Mouse (Mus musculus) hindbrain, embryonic 15.5 days (tissue): Measurements from ENCODE around the gene Cracr2b. TPM values are rescaled to one million over a fixed set of nuclear protein-coding genes. Genes with fewer than 3 reads are reported as not detected.
A peak's percentile ranks its signal among the peaks of the same experiment; 100 is the strongest.

Experiments used
- ATAC-seq: fragments of 200-750 bp; cut with Nextera tagmentation; 2 replicates; pipeline ENCODE4 v1.8.0; 2017; ENCODE audit warnings: low read depth, moderate number of reproducible peaks, moderate TSS enrichment; ENCODE audit not compliant: low FRiP score
- H3K27ac ChIP-seq: fragments of 300-500 bp; sonication (generic); replicated peaks from 2 replicates; pipeline ENCODE4 v1.5.1; 2015; ENCODE audit warnings: mild to moderate bottlenecking, inconsistent platforms
- H3K27me3 ChIP-seq: fragments of 300-500 bp; sonication (generic); 2 replicates; pipeline ENCODE4 v1.6.1; 2015; ENCODE audit warnings: control low read depth, inconsistent platforms
- H3K36me3 ChIP-seq: fragments of 300-500 bp; sonication (generic); 2 replicates; pipeline ENCODE4 v1.6.1; 2015; ENCODE audit warnings: control low read depth, inconsistent platforms
- H3K4me1 ChIP-seq: fragments of 300-500 bp; sonication (generic); replicated peaks from 2 replicates; pipeline ENCODE4 v1.6.1; 2015; ENCODE audit warnings: control low read depth, inconsistent platforms
- H3K4me2 ChIP-seq: fragments of 300-500 bp; sonication (generic); 2 replicates; pipeline ENCODE4 v1.6.1; 2015; ENCODE audit warnings: moderate library complexity, mild to moderate bottlenecking, inconsistent platforms
- H3K4me3 ChIP-seq: fragments of 300-500 bp; sonication (generic); 2 replicates; pipeline ENCODE4 v1.5.1; 2015; ENCODE audit warnings: mild to moderate bottlenecking, inconsistent platforms
- H3K9ac ChIP-seq: fragments of 300-500 bp; sonication (generic); 2 replicates; pipeline ENCODE4 v1.6.1; 2015; ENCODE audit warnings: inconsistent platforms
- H3K9me3 ChIP-seq: fragments of 300-500 bp; sonication (generic); 2 replicates; pipeline ENCODE4 v1.6.1; 2016; ENCODE audit warnings: control low read depth, inconsistent platforms
- WGBS: fragments of 180-500 bp; shearing (Covaris S2); methylation state at CpG from one replicate; pipeline ENCODE4 v1.1.7; 2015; 5-methylcytosine and 5-hydroxymethylcytosine counted together
- polyA plus RNA-seq: library from polyadenylated mRNA; unstranded; fragments of >200 nt; fragmentation: Nextera tagmentation; extraction: Ambion mirVana; gene quantifications from 2 replicates; pipeline ENCODE4 v1.2.1, GENCODE M21; 2015

Cracr2b gene
- polyA plus RNA-seq, 1 experiment from 2014 or later: 9.5 TPM

DNA sequence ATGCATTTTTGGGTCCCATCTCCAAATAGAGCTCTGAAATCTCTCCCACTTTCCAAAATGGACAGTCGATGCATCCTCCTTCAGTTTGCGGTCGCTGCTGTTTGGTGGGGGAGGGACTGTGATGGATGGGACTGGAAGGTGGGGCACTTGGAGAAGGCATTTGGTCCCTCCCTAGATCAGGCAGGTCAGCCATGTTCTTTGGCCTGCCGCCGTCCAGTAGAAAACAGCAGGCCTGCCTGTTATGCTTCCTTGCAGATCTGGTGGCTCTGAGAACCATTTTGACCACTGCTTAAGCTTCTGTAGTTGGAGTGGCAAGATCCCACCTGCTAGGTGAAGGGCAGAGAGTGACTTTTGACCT lies 7.2 kb downstream of the Cracr2b start:
- Histone ChIP-seq H3K4me1 (peaks cover 47% of the 10 kb centered on the region), H3K9me3 (no peaks in the 10 kb centered on the region), H3K36me3 (peaks cover 17% of the 10 kb centered on the region), H3K27ac (peak overlapping the region; percentile 85), H3K4me2 (peak overlapping the region; percentile 58), H3K4me3 (peak overlapping the region; percentile 66), H3K9ac (peak overlapping the region; percentile 73), H3K27me3 (peaks cover 36% of the 10 kb centered on the region)
- ATAC-seq: peak; percentile 16; the same call in 1 of the 2 replicates
- 18% methylated on average over 5 of the region's 5 CpGs for WGBS

DNA sequence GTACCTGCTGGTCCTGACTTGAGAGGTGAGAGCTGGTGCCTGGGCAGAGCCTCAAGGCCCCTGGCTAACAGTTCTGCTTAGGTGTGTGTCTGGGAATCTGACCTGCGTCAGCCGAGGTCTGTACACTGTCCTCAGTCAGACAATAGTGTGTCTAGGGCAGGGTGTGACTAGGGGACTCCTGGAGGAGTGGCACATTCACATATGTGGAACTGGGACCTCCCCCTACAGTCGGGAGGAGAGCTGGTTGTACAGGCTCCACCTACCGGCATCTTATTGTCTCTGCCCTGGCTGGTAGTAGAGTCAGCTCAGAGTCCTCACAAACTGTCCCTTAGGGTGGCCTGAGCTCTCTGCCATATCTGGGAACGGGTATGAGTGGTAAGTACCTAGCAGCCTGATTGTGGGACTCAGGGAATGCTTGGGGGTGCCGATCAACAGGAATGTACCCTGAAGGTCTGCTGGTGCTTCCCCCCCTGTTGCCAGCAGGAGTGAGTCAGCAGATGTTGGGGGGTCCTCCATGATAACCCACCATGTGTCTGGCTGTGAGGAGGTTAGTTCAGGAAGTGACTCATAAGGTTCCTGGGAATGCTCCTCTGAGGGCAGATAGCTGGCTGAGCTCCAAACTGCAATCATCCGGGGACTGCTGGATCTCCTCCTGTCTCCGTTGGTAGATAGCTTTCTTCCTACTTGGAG lies 7.8 kb downstream of the Cracr2b start:
- Histone ChIP-seq H3K27me3 (peaks cover 30% of the 10 kb centered on the region), H3K4me1 (peaks cover 52% of the 10 kb centered on the region), H3K4me3 (peak overlapping the region; percentile 66), H3K27ac (peak overlapping the region; percentile 85), H3K4me2 (peak overlapping the region; percentile 58), H3K36me3 (peaks cover 17% of the 10 kb centered on the region), H3K9ac (peak overlapping the region; percentile 73), H3K9me3 (no peaks in the 10 kb centered on the region)
- 10% methylated on average over 8 of the region's 8 CpGs for WGBS
- peak; percentile 79 for ATAC-seq

DNA sequence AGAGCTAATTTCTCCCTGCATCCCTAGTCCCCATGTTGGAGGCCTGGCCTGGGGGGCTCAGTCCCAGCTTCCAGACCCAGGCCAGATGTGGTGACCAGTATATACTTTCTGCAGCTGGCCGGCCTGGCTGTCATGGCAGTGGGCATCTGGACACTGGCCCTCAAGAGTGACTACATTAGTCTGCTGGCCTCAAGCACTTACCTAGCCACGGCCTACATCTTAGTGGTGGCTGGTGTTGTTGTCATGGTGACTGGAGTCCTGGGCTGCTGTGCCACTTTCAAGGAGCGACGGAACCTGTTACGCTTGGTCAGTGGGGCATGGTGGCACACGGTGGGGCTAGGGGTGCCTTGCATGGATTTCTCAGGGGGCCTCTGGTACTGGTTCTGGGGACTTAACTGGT lies 8.5 kb downstream of the Cracr2b start:
- Histone ChIP-seq H3K27ac (peak overlapping the region; percentile 85), H3K4me1 (peaks cover 59% of the 10 kb centered on the region), H3K36me3 (peaks cover 17% of the 10 kb centered on the region), H3K9ac (peak overlapping the region; percentile 73), H3K9me3 (no peaks in the 10 kb centered on the region), H3K4me2 (peak overlapping the region; percentile 58), H3K27me3 (peaks cover 24% of the 10 kb centered on the region), H3K4me3 (peak overlapping the region; percentile 66)
- no peak for ATAC-seq
- 72% methylated on average over 6 of the region's 6 CpGs for WGBS

DNA sequence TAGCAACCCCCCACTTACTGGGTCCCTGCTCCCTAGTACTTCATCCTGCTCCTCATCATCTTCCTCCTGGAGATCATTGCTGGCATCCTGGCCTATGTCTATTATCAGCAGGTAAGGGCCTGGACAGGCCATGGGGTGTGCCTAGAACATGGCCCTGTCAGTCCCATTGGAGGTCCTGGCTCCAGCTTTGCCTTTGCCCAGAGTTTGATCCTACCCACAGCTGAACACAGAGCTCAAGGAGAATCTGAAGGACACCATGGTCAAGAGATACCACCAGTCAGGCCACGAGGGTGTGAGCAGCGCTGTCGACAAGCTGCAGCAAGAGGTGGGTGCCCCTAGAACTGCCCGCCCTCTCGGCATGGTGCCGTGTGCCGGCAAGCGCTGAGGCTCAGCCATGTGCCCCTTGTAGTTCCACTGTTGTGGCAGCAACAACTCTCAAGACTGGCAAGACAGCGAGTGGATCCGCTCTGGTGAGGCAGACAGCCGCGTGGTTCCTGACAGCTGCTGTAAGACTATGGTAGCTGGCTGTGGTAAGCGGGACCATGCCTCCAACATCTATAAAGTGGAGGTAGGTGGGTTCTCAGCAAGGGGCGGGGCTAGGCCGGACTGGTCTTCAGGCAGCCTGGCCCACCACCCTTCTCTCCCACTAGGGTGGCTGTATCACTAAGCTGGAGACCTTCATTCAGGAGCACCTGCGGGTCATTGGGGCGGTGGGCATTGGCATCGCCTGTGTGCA lies 9.2 kb downstream of the Cracr2b start:
- H3K4me1 ChIP-seq: peaks cover 55% of the 10 kb centered on the region
- no peaks in the 10 kb centered on the region for H3K9me3 ChIP-seq
- H3K27ac ChIP-seq: 0 out of 2 replicates have a peak overlapping the region, but pooled peaks have one; percentile 85
- H3K4me3 ChIP-seq: no peak overlapping the region
- peaks cover 17% of the 10 kb centered on the region for H3K36me3 ChIP-seq
- 88% methylated on average over 18 of the region's 18 CpGs for WGBS
- H3K27me3 ChIP-seq: peaks cover 16% of the 10 kb centered on the region
- no peak for ATAC-seq
- peak overlapping the region; percentile 73; the same call in 1 of the 2 replicates for H3K9ac ChIP-seq
- peak overlapping the region; percentile 58 for H3K4me2 ChIP-seq

DNA sequence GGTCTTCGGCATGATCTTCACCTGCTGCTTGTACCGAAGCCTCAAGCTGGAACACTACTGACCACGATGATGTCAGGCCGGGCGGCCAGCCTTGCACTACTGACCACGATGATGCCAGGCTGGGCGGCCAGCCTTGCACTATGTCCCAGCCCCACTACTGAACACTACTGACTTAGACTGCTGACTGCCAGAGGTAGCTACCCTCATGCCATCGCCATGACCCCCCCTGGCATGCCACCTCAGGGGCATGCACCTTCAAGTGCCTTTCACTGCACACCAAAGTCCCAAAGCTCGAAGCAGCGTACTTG lies 9.7 kb downstream of the Cracr2b start:
- ATAC-seq: no peak
- WGBS: 96% methylated on average over 10 of the region's 10 CpGs
- Histone ChIP-seq H3K4me2 (no peak overlapping the region), H3K4me3 (no peak overlapping the region), H3K9me3 (no peaks in the 10 kb centered on the region), H3K27ac (no peak overlapping the region), H3K4me1 (peaks cover 57% of the 10 kb centered on the region), H3K36me3 (peaks cover 17% of the 10 kb centered on the region), H3K27me3 (peaks cover 11% of the 10 kb centered on the region), H3K9ac (no peak overlapping the region)

DNA sequence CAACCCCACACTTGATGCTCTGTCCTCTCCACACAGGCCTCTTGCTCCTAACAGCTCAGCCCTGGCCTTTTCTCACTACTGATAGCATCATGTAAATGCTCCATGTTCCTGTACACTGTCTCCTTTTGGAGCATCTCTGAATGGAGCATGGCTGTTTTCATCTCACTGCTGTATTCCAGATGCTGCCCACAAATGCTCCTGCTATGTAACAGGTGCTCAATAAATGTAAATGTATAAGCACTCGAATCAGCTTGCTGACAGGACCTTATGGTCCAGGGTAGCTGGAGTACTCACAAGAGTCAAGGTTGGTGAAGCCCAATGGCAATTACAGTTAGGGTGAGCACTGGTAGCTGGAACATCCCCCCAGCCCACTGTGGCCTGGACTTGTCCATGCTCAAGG lies 10.3 kb downstream of the Cracr2b start:
- 89% methylated on average over 1 of the region's 1 CpGs for WGBS
- Histone ChIP-seq H3K36me3 (peaks cover 17% of the 10 kb centered on the region), H3K4me1 (peaks cover 63% of the 10 kb centered on the region), H3K4me3 (no peak overlapping the region), H3K27me3 (peaks cover 10% of the 10 kb centered on the region), H3K9ac (no peak overlapping the region), H3K27ac (no peak overlapping the region), H3K4me2 (no peak overlapping the region), H3K9me3 (no peaks in the 10 kb centered on the region)
- ATAC-seq: no peak

DNA sequence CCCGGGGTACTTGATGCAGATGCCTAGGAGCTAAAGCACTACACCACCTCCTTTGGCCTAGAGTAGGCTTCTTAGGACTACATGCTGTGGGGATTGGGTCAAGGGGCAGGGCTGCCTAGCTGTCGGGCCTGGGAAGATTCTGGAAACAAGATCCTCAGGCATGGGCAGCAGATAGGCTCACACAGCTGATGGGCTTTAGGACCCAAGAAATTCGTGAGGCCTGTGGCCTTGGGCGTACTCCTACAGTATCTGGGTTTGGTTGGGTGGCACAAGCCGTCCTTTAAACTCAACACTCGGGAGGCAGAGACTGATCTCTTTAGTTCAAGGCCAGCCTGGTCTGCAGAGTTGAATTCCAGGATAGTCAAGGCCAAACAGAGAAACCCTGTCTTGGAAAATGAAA lies 11.3 kb downstream of the Cracr2b start:
- H3K4me1 ChIP-seq: peaks cover 60% of the 10 kb centered on the region
- no peak overlapping the region for H3K4me3 ChIP-seq
- 85% methylated on average over 6 of the region's 6 CpGs for WGBS
- H3K9me3 ChIP-seq: no peaks in the 10 kb centered on the region
- H3K36me3 ChIP-seq: peaks cover 17% of the 10 kb centered on the region
- H3K4me2 ChIP-seq: no peak overlapping the region
- no peak for ATAC-seq
- no peak overlapping the region for H3K27ac ChIP-seq
- H3K27me3 ChIP-seq: peaks cover 7% of the 10 kb centered on the region
- no peak overlapping the region for H3K9ac ChIP-seq

DNA sequence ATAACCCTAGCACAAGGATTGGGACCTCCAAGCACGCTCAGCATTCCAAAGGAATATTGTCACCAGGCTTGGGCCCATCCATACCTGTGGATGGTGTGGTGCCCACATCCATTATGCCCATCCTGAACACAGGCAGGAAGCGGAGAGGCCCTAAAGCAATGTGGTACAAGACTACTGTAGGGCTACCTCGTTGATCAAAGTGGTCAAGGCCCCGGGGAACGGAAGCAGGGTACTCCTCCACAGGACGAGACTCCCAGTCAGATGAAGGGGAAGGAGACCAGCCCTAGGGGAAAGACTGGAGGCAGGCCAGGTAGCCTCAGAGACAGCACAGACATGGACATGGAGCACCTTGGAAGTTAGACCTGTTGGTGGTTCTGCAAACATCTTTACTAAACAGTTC lies 11.9 kb downstream of the Cracr2b start:
- 89% methylated on average over 6 of the region's 6 CpGs for WGBS

DNA sequence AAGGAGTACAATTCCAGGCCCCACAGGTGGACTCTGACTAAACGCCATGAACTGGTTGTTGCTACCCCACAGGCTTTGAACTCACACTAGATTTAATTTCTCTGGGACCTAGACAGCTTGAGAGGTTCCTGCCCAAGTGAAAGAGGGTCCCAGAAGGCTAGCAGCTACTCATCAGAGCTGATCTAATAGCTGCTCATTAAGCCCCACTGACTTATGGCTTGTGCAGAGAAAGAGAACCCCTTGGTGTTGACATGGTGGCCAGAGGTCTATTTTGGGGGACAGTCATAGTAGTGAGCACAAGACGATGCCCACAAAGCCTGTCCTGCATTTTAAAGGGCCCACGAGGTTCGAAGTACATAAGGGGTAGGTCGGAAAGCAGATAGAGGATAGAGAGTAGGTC lies 13.3 kb downstream of the Cracr2b start:
- Histone ChIP-seq H3K9me3 (no peaks in the 10 kb centered on the region), H3K4me1 (peaks cover 43% of the 10 kb centered on the region), H3K27me3 (peaks cover 7% of the 10 kb centered on the region), H3K9ac (peak overlapping the region; percentile 86), H3K4me2 (peak overlapping the region; percentile 93), H3K36me3 (peaks cover 17% of the 10 kb centered on the region), H3K27ac (peak overlapping the region; percentile 84), H3K4me3 (peak overlapping the region; percentile 87)
- ATAC-seq: no peak
- 10% methylated on average over 5 of the region's 5 CpGs for WGBS

More for the DNA sequence above, 11.9 kb downstream of the Cracr2b start:
- no peak overlapping the region for H3K27ac ChIP-seq
- no peak overlapping the region for H3K9ac ChIP-seq
- no peak overlapping the region for H3K4me3 ChIP-seq
- H3K4me2 ChIP-seq: no peak overlapping the region
- H3K36me3 ChIP-seq: peaks cover 17% of the 10 kb centered on the region
- no peaks in the 10 kb centered on the region for H3K9me3 ChIP-seq
- H3K27me3 ChIP-seq: peaks cover 7% of the 10 kb centered on the region
- peaks cover 57% of the 10 kb centered on the region for H3K4me1 ChIP-seq
- ATAC-seq: no peak

DNA sequence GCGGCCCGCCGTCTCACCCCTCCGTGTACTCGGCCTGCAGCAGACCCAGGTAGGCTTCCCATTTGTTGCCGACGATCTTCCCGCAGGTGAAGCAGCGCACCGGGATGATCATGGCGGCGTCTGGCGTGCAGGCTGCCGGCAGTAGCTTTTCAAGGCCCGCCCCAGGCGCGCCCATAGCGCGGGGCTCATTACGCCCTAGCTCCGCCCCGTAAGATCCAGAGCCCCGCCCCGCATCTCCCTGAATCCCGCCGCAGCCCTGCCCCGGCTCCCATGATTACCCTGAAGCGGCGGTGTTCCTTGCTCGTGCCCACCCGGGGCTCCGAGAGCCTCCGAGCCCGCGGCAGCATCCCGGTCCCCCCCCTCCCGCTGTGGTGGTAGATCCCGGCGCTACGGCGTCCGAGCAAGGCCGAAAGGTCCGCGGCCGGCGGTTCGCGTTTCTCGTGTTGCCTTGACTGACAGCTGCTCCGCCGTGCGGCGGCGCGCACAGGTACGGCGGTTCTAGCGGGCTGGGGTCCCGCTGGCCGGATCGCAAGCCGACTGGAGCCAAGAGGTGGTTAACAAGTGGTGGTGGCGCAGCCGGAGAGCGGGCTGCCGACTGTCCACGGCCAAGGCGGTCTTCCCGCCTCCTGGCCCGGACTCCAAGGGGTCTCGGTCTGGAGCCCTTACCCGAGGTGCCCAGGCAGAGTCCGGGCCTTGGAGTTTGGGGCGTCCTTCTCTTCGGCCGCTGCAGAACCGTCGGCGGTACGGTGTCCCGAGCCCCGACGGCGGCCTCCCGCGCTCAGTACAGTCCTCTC lies 14.3 kb downstream of the Cracr2b start, which contains the start of the genes Polr2l and Tspan4:
TSS of gene Polr2l (minus strand) at position 122 of the 794 bp plus-strand sequence.
TSS of gene Tspan4 (plus strand) at position 230 of the 794 bp plus-strand sequence.
- ATAC-seq: peak; percentile 81
- H3K4me2 ChIP-seq: peak within 1 kb of the TSS; percentile 93
- under 1% methylated on average over 87 of the region's 87 CpGs for WGBS
- H3K27ac ChIP-seq: peak within 1 kb of the TSS; percentile 84
- H3K4me3 ChIP-seq: peak within 1 kb of the TSS; percentile 87
- H3K27me3 ChIP-seq: peaks cover 7% of the 10 kb centered on the region
- no peaks in the 10 kb centered on the region for H3K9me3 ChIP-seq
- H3K4me1 ChIP-seq: peaks cover 32% of the 10 kb centered on the region
- peak within 1 kb of the TSS; percentile 86 for H3K9ac ChIP-seq
- H3K36me3 ChIP-seq: peaks cover 17% of the 10 kb centered on the region

DNA sequence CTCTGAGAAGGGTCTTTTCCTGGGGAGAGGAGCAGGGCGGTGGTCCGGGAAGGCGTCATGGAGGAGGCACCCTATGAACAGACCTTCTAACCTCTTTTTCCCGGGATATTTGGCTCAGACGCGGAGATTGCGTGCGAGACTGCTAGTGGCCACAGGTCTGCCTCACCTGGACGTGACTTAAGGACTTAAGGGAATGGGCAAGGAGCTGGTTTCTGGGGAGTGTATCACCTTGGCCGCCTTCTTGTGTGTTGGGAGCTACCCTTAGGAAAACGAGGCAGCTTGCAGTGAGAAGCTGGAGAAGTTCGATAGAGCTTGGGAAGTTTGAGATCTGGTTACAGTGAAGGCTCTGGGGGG lies 14.9 kb downstream of the Cracr2b start:
- Histone ChIP-seq H3K27me3 (peaks cover 7% of the 10 kb centered on the region), H3K9ac (peak overlapping the region; percentile 86), H3K4me2 (peak overlapping the region; percentile 93), H3K36me3 (peaks cover 17% of the 10 kb centered on the region), H3K27ac (peak overlapping the region; percentile 84), H3K4me1 (peaks cover 36% of the 10 kb centered on the region), H3K4me3 (peak overlapping the region; percentile 87), H3K9me3 (no peaks in the 10 kb centered on the region)
- no peak for ATAC-seq
- WGBS: 2% methylated on average over 12 of the region's 12 CpGs
